Mouse (Mus musculus): Measurements from ENCODE around the gene Cmah. TPM values are rescaled to one million over a fixed set of nuclear protein-coding genes. Genes with fewer than 3 reads are reported as not detected.

The Cmah gene
- polyA plus RNA-seq, 1 experiment from 2014 or later: 0.49 TPM

GRCm38 (mm10) chr13:24430215-24430614 lies 103.0 kb downstream of the Cmah start:
- no peak for ATAC-seq (ENCODE audit: low FRiP score)
- 87% methylated on average over 5 of the region's 5 CpGs for WGBS
- no peak overlapping the region for H3K4me3 ChIP-seq
- no peak overlapping the region for H3K9ac ChIP-seq
- no peaks in the 10 kb centered on the region for H3K4me1 ChIP-seq (replicated peaks)
- no peaks in the 10 kb centered on the region for H3K36me3 ChIP-seq
- no peaks in the 10 kb centered on the region for H3K9me3 ChIP-seq
- H3K27ac ChIP-seq: no peak overlapping the region
- H3K4me2 ChIP-seq: no peak overlapping the region
- no peaks in the 10 kb centered on the region for H3K27me3 ChIP-seq

- H3K9me3 ChIP-seq: no peaks in the 10 kb centered on the region
- H3K9ac ChIP-seq: no peak overlapping the region
- no peak overlapping the region for H3K4me3 ChIP-seq
- ATAC-seq (ENCODE audit: low FRiP score): no peak
- no peaks in the 10 kb centered on the region for H3K27me3 ChIP-seq
- H3K4me1 ChIP-seq (replicated peaks): no peaks in the 10 kb centered on the region
- no peaks in the 10 kb centered on the region for H3K36me3 ChIP-seq
- H3K4me2 ChIP-seq: no peak overlapping the region
- H3K27ac ChIP-seq: no peak overlapping the region
- 96% methylated on average over 3 of the region's 3 CpGs for WGBS
Observed at GRCm38 (mm10) chr13:24431593-24431992, 104.4 kb downstream of the Cmah start.

GRCm38 (mm10) chr13:24442272-24442671 lies 115.1 kb downstream of the Cmah start:
- no peak for ATAC-seq (ENCODE audit: low FRiP score)
- Histone ChIP-seq H3K27ac (no peak overlapping the region), H3K27me3 (no peaks in the 10 kb centered on the region), H3K4me1 (replicated peaks) (no peaks in the 10 kb centered on the region), H3K4me2 (no peak overlapping the region), H3K9me3 (no peaks in the 10 kb centered on the region), H3K9ac (no peak overlapping the region), H3K4me3 (no peak overlapping the region), H3K36me3 (no peaks in the 10 kb centered on the region)
- 85% methylated on average over 6 of the region's 6 CpGs for WGBS

- WGBS: 94% methylated on average over 4 of the region's 4 CpGs
- no peaks in the 10 kb centered on the region for H3K9me3 ChIP-seq
- no peak overlapping the region for H3K9ac ChIP-seq
- no peaks in the 10 kb centered on the region for H3K27me3 ChIP-seq
- no peak overlapping the region for H3K4me3 ChIP-seq
- no peaks in the 10 kb centered on the region for H3K36me3 ChIP-seq
- no peak for ATAC-seq (ENCODE audit: low FRiP score)
- H3K27ac ChIP-seq: no peak overlapping the region
- H3K4me1 ChIP-seq (replicated peaks): no peaks in the 10 kb centered on the region
- no peak overlapping the region for H3K4me2 ChIP-seq
Observed at GRCm38 (mm10) chr13:24443763-24444347, 116.7 kb downstream of the Cmah start.

- no peak for ATAC-seq (ENCODE audit: low FRiP score)
- H3K4me1 ChIP-seq (replicated peaks): no peaks in the 10 kb centered on the region
- no peak overlapping the region for H3K4me2 ChIP-seq
- H3K27me3 ChIP-seq: no peaks in the 10 kb centered on the region
- no peak overlapping the region for H3K27ac ChIP-seq
- H3K9me3 ChIP-seq: no peaks in the 10 kb centered on the region
- 77% methylated on average over 4 of the region's 4 CpGs for WGBS
- no peaks in the 10 kb centered on the region for H3K36me3 ChIP-seq
- H3K4me3 ChIP-seq: no peak overlapping the region
- no peak overlapping the region for H3K9ac ChIP-seq
Observed at GRCm38 (mm10) chr13:24444709-24445108, 117.5 kb downstream of the Cmah start.

GRCm38 (mm10) chr13:24445166-24445565 lies 118.0 kb downstream of the Cmah start:
- H3K36me3 ChIP-seq: no peaks in the 10 kb centered on the region
- H3K9me3 ChIP-seq: no peaks in the 10 kb centered on the region
- H3K27me3 ChIP-seq: no peaks in the 10 kb centered on the region
- no peak overlapping the region for H3K4me2 ChIP-seq
- H3K9ac ChIP-seq: no peak overlapping the region
- H3K4me1 ChIP-seq (replicated peaks): no peaks in the 10 kb centered on the region
- H3K4me3 ChIP-seq: no peak overlapping the region
- no peak overlapping the region for H3K27ac ChIP-seq
- WGBS: 92% methylated on average over 3 of the region's 3 CpGs
- ATAC-seq (ENCODE audit: low FRiP score): no peak

- H3K4me2 ChIP-seq: no peak overlapping the region
- WGBS: 86% methylated on average over 4 of the region's 4 CpGs
- H3K9ac ChIP-seq: no peak overlapping the region
- H3K4me1 ChIP-seq (replicated peaks): no peaks in the 10 kb centered on the region
- H3K27ac ChIP-seq: no peak overlapping the region
- H3K4me3 ChIP-seq: no peak overlapping the region
- no peaks in the 10 kb centered on the region for H3K9me3 ChIP-seq
- no peaks in the 10 kb centered on the region for H3K36me3 ChIP-seq
- no peak for ATAC-seq (ENCODE audit: low FRiP score)
- no peaks in the 10 kb centered on the region for H3K27me3 ChIP-seq
Observed at GRCm38 (mm10) chr13:24446081-24446480, 118.9 kb downstream of the Cmah start.

- Histone ChIP-seq H3K9me3 (no peaks in the 10 kb centered on the region), H3K4me1 (replicated peaks) (no peaks in the 10 kb centered on the region), H3K36me3 (no peaks in the 10 kb centered on the region), H3K27ac (no peak overlapping the region), H3K27me3 (no peaks in the 10 kb centered on the region), H3K4me2 (no peak overlapping the region), H3K4me3 (no peak overlapping the region), H3K9ac (no peak overlapping the region)
- WGBS: 65% methylated on average over 5 of the region's 5 CpGs
- no peak for ATAC-seq (ENCODE audit: low FRiP score)
Observed at GRCm38 (mm10) chr13:24447043-24447442, 119.8 kb downstream of the Cmah start.

- no peaks in the 10 kb centered on the region for H3K27me3 ChIP-seq
- WGBS: 76% methylated on average over 6 of the region's 6 CpGs
Observed at GRCm38 (mm10) chr13:24448578-24448977, 121.4 kb downstream of the Cmah start.

GRCm38 (mm10) chr13:24451455-24451854 lies 124.3 kb downstream of the Cmah start:
- Histone ChIP-seq H3K4me3 (no peak overlapping the region), H3K27ac (no peak overlapping the region), H3K9ac (no peak overlapping the region), H3K4me2 (no peak overlapping the region), H3K36me3 (no peaks in the 10 kb centered on the region), H3K4me1 (replicated peaks) (no peaks in the 10 kb centered on the region), H3K9me3 (no peaks in the 10 kb centered on the region), H3K27me3 (no peaks in the 10 kb centered on the region)
- no peak for ATAC-seq (ENCODE audit: low FRiP score)
- WGBS: 75% methylated on average over 2 of the region's 2 CpGs

More at GRCm38 (mm10) chr13:24448578-24448977, 121.4 kb downstream of the Cmah start:
- Histone ChIP-seq H3K9ac (no peak overlapping the region), H3K4me1 (replicated peaks) (no peaks in the 10 kb centered on the region), H3K4me3 (no peak overlapping the region), H3K4me2 (no peak overlapping the region), H3K27ac (no peak overlapping the region), H3K36me3 (no peaks in the 10 kb centered on the region), H3K9me3 (no peaks in the 10 kb centered on the region)
- no peak for ATAC-seq (ENCODE audit: low FRiP score)

- no peak overlapping the region for H3K4me3 ChIP-seq
- 96% methylated on average over 5 of the region's 5 CpGs for WGBS
- H3K9me3 ChIP-seq: no peaks in the 10 kb centered on the region
- H3K27me3 ChIP-seq: no peaks in the 10 kb centered on the region
- H3K4me1 ChIP-seq (replicated peaks): no peaks in the 10 kb centered on the region
- H3K9ac ChIP-seq: no peak overlapping the region
- H3K27ac ChIP-seq: no peak overlapping the region
- no peak for ATAC-seq (ENCODE audit: low FRiP score)
- no peaks in the 10 kb centered on the region for H3K36me3 ChIP-seq
- H3K4me2 ChIP-seq: no peak overlapping the region
Observed at GRCm38 (mm10) chr13:24453737-24454136, 126.5 kb downstream of the Cmah start.

- no peaks in the 10 kb centered on the region for H3K4me1 ChIP-seq (replicated peaks)
- H3K9me3 ChIP-seq: no peaks in the 10 kb centered on the region
- no peak overlapping the region for H3K4me3 ChIP-seq
- H3K9ac ChIP-seq: no peak overlapping the region
- H3K36me3 ChIP-seq: no peaks in the 10 kb centered on the region
- H3K4me2 ChIP-seq: no peak overlapping the region
- no peak overlapping the region for H3K27ac ChIP-seq
- H3K27me3 ChIP-seq: no peaks in the 10 kb centered on the region
- no peak for ATAC-seq (ENCODE audit: low FRiP score)
- WGBS: 91% methylated on average over 4 of the region's 4 CpGs
Observed at GRCm38 (mm10) chr13:24456385-24456784, 129.2 kb downstream of the Cmah start.

GRCm38 (mm10) chr13:24460517-24460916 lies 133.3 kb downstream of the Cmah start:
- Histone ChIP-seq H3K36me3 (no peaks in the 10 kb centered on the region), H3K27me3 (no peaks in the 10 kb centered on the region), H3K4me3 (no peak overlapping the region), H3K4me1 (replicated peaks) (no peaks in the 10 kb centered on the region), H3K4me2 (no peak overlapping the region), H3K27ac (no peak overlapping the region), H3K9ac (no peak overlapping the region), H3K9me3 (no peaks in the 10 kb centered on the region)
- ATAC-seq (ENCODE audit: low FRiP score): no peak
- WGBS: 80% methylated on average over 5 of the region's 5 CpGs
